Comparison of ENCODE assay signal across 15 mouse cellular contexts in genomic region chr16:14295291-14295690, GRCm38 (mm10). TPM values are rescaled to one million over a fixed set of nuclear protein-coding genes. Genes with fewer than 3 reads are reported as not detected.
"Had no signal": no experiment of that assay in that cellular context is flagged by ENCODE, and none has a peak within 500 bp of the region (broad histone marks: within the 10 kb centered on the region; RNA-seq: fewer than 3 reads in every experiment).

No protein-coding gene starts in this region.

- H3K4me2 ChIP-seq: liver, embryonic 15.5 days; midbrain, embryonic 12.5 days; neural tube, embryonic 12.5 days; stomach, embryonic 15.5 days had no signal

- H3K27ac ChIP-seq: liver, embryonic 15.5 days; macrophage; midbrain, embryonic 12.5 days; neural tube, embryonic 12.5 days had no signal

- H3K4me3 ChIP-seq: liver, embryonic 15.5 days; megakaryocyte, embryonic 14.5 days; midbrain, embryonic 12.5 days; neural tube, embryonic 12.5 days; stomach, embryonic 15.5 days had no signal

- DNase-seq: liver, postnatal 0 days; lung, adult 2 months; lung, postnatal 14 days; lung, postnatal 36 days; midbrain, embryonic 14.5 days; right cerebral cortex, postnatal 14 days; thymus, adult 2 months; thymus, postnatal 25 days; thymus, postnatal 4 days had no signal

- ATAC-seq: liver, postnatal 0 days had no signal

- H3K27me3 ChIP-seq: stomach, embryonic 15.5 days had no signal

- H3K9me3 ChIP-seq: liver, embryonic 15.5 days; megakaryocyte, embryonic 14.5 days; midbrain, embryonic 12.5 days; neural tube, embryonic 12.5 days; stomach, embryonic 15.5 days had no signal

- H3K9ac ChIP-seq: liver, embryonic 15.5 days; liver, postnatal 0 days; midbrain, embryonic 12.5 days; neural tube, embryonic 12.5 days; stomach, embryonic 15.5 days had no signal

RNA-seq across cellular contexts. Expression of gene Myh11, which starts 4.1 kb away (rescaled TPM):
- polyA plus RNA-seq: macrophage had no signal
